Mouse (Mus musculus) neural tube, embryonic 13.5 days (tissue): ENCODE results near the gene Ptpn3. TPM values are rescaled to one million over a fixed set of nuclear protein-coding genes. Genes with fewer than 3 reads are reported as not detected.
A peak's percentile ranks its signal among the peaks of the same experiment; 100 is the strongest.

ENCODE experiments used
- ATAC-seq: fragments of 200-750 bp; cut with Nextera tagmentation; 2 replicates; pipeline ENCODE4 v1.8.0; 2017; ENCODE audit warnings: low read depth, mild to moderate bottlenecking, moderate TSS enrichment, moderate library complexity
- H3K27ac ChIP-seq: fragments of 300-500 bp; sonication (generic); replicated peaks from 2 replicates; pipeline ENCODE4 v1.5.1; 2015; ENCODE audit warnings: moderate library complexity, mild to moderate bottlenecking, inconsistent platforms
- H3K27me3 ChIP-seq: fragments of 300-500 bp; sonication (generic); 2 replicates; pipeline ENCODE4 v1.6.1; 2015; ENCODE audit warnings: mild to moderate bottlenecking, inconsistent platforms
- H3K36me3 ChIP-seq: fragments of 300-500 bp; sonication (generic); 2 replicates; pipeline ENCODE4 v1.6.1; 2015; ENCODE audit warnings: mild to moderate bottlenecking, inconsistent platforms
- H3K4me1 ChIP-seq: fragments of 300-500 bp; sonication (generic); replicated peaks from 2 replicates; pipeline ENCODE4 v1.6.1; 2015; ENCODE audit warnings: inconsistent platforms
- H3K4me2 ChIP-seq: fragments of 300-500 bp; sonication (generic); 2 replicates; pipeline ENCODE4 v1.6.1; 2015; ENCODE audit warnings: inconsistent platforms, mild to moderate bottlenecking, moderate library complexity
- H3K4me3 ChIP-seq: fragments of 300-500 bp; sonication (generic); 2 replicates; pipeline ENCODE4 v1.5.1; 2015; ENCODE audit warnings: mild to moderate bottlenecking, inconsistent platforms
- H3K9ac ChIP-seq: fragments of 300-500 bp; sonication (generic); 2 replicates; pipeline ENCODE4 v1.6.1; 2015; ENCODE audit warnings: moderate library complexity, mild to moderate bottlenecking, inconsistent platforms
- H3K9me3 ChIP-seq: fragments of 300-500 bp; sonication (generic); 2 replicates; pipeline ENCODE4 v1.6.1; 2016; ENCODE audit warnings: inconsistent platforms
- WGBS: fragments of 180-500 bp; shearing (Covaris S2); methylation state at CpG from one replicate; pipeline ENCODE4 v1.1.7; 2015; 5-methylcytosine and 5-hydroxymethylcytosine counted together
- polyA plus RNA-seq: library from polyadenylated mRNA; unstranded; fragments of >200 nt; fragmentation: Nextera tagmentation; extraction: Ambion mirVana; gene quantifications from 2 replicates; pipeline ENCODE4 v1.2.1, GENCODE M21; 2015

Gene Ptpn3
- polyA plus RNA-seq, 1 experiment from 2014 or later, result 6.9 TPM

GRCm38 (mm10) chr4:57172861-57173260, 128.8 kb downstream of the Ptpn3 start:
- H3K27me3 ChIP-seq, result no peaks in the 10 kb centered on the region
- H3K9me3 ChIP-seq, result no peaks in the 10 kb centered on the region
- no peak overlapping the region for H3K9ac ChIP-seq
- no peak overlapping the region for H3K4me3 ChIP-seq
- 0 out of 2 replicates have a peak, but pooled peaks cover 6% of the 10 kb centered on the region for H3K4me1 ChIP-seq
- no peaks in the 10 kb centered on the region for H3K36me3 ChIP-seq
- no peak overlapping the region for H3K4me2 ChIP-seq
- no peak for ATAC-seq
- 62% methylated on average over 8 of the region's 8 CpGs for WGBS
- H3K27ac ChIP-seq, result no peak overlapping the region

- H3K4me3 ChIP-seq, result no peak overlapping the region
- no peak overlapping the region for H3K4me2 ChIP-seq
- 0 out of 2 replicates have a peak, but pooled peaks cover 10% of the 10 kb centered on the region for H3K4me1 ChIP-seq
- no peaks in the 10 kb centered on the region for H3K9me3 ChIP-seq
- no peaks in the 10 kb centered on the region for H3K27me3 ChIP-seq
- no peak overlapping the region for H3K9ac ChIP-seq
- no peaks in the 10 kb centered on the region for H3K36me3 ChIP-seq
- no peak for ATAC-seq
- 65% methylated on average over 5 of the region's 5 CpGs for WGBS
- no peak overlapping the region for H3K27ac ChIP-seq
Observed at GRCm38 (mm10) chr4:57171817-57172216, 129.8 kb downstream of the Ptpn3 start.

- Histone ChIP-seq H3K36me3 (no peaks in the 10 kb centered on the region), H3K4me3 (no peak overlapping the region), H3K27me3 (no peaks in the 10 kb centered on the region), H3K9ac (no peak overlapping the region), H3K4me2 (no peak overlapping the region), H3K27ac (no peak overlapping the region), H3K9me3 (no peaks in the 10 kb centered on the region), H3K4me1 (0 out of 2 replicates have a peak, but pooled peaks cover 11% of the 10 kb centered on the region)
- ATAC-seq, result no peak
- WGBS, result 76% methylated on average over 3 of the region's 3 CpGs
Observed at GRCm38 (mm10) chr4:57168680-57169079, 133.0 kb downstream of the Ptpn3 start.

GRCm38 (mm10) chr4:57168277-57168676, 133.4 kb downstream of the Ptpn3 start:
- no peaks in the 10 kb centered on the region for H3K9me3 ChIP-seq
- H3K4me2 ChIP-seq, result no peak overlapping the region
- no peak for ATAC-seq
- H3K36me3 ChIP-seq, result no peaks in the 10 kb centered on the region
- H3K4me3 ChIP-seq, result no peak overlapping the region
- H3K27ac ChIP-seq, result no peak overlapping the region
- no peak overlapping the region for H3K9ac ChIP-seq
- no peaks in the 10 kb centered on the region for H3K27me3 ChIP-seq
- H3K4me1 ChIP-seq, result peaks cover 14% of the 10 kb centered on the region; the same call in 1 of the 2 replicates
- WGBS, result 88% methylated on average over 1 of the region's 1 CpGs

GRCm38 (mm10) chr4:57166922-57167870, 134.4 kb downstream of the Ptpn3 start:
- H3K9me3 ChIP-seq, result no peaks in the 10 kb centered on the region
- ATAC-seq, result no peak
- no peak overlapping the region for H3K27ac ChIP-seq
- 55% methylated on average over 12 of the region's 12 CpGs for WGBS
- H3K9ac ChIP-seq, result no peak overlapping the region
- no peak overlapping the region for H3K4me2 ChIP-seq
- H3K36me3 ChIP-seq, result no peaks in the 10 kb centered on the region
- no peak overlapping the region for H3K4me3 ChIP-seq
- peaks cover 21% of the 10 kb centered on the region; the same call in 1 of the 2 replicates for H3K4me1 ChIP-seq
- H3K27me3 ChIP-seq, result no peaks in the 10 kb centered on the region

GRCm38 (mm10) chr4:57165654-57166053, 136.0 kb downstream of the Ptpn3 start:
- ATAC-seq, result no peak

GRCm38 (mm10) chr4:57164578-57165210, 136.9 kb downstream of the Ptpn3 start:
- no peak overlapping the region for H3K9ac ChIP-seq
- ATAC-seq, result no peak
- H3K36me3 ChIP-seq, result no peaks in the 10 kb centered on the region
- peaks cover 15% of the 10 kb centered on the region; the same call in 1 of the 2 replicates for H3K4me1 ChIP-seq
- H3K4me2 ChIP-seq, result no peak overlapping the region
- H3K27ac ChIP-seq, result no peak overlapping the region
- no peaks in the 10 kb centered on the region for H3K27me3 ChIP-seq
- no peaks in the 10 kb centered on the region for H3K9me3 ChIP-seq
- 89% methylated on average over 9 of the region's 9 CpGs for WGBS
- H3K4me3 ChIP-seq, result no peak overlapping the region

More at GRCm38 (mm10) chr4:57165654-57166053, 136.0 kb downstream of the Ptpn3 start:
- H3K9ac ChIP-seq, result no peak overlapping the region
- H3K36me3 ChIP-seq, result no peaks in the 10 kb centered on the region
- no peak overlapping the region for H3K4me3 ChIP-seq
- no peak overlapping the region for H3K4me2 ChIP-seq
- 55% methylated on average over 3 of the region's 3 CpGs for WGBS
- H3K27ac ChIP-seq, result no peak overlapping the region
- no peaks in the 10 kb centered on the region for H3K27me3 ChIP-seq
- no peaks in the 10 kb centered on the region for H3K9me3 ChIP-seq
- H3K4me1 ChIP-seq, result peaks cover 15% of the 10 kb centered on the region; the same call in 1 of the 2 replicates

GRCm38 (mm10) chr4:57162789-57163722, 138.6 kb downstream of the Ptpn3 start:
- 17% methylated on average over 10 of the region's 10 CpGs for WGBS
- Histone ChIP-seq H3K9me3 (no peaks in the 10 kb centered on the region), H3K4me3 (no peak overlapping the region), H3K4me1 (peaks cover 15% of the 10 kb centered on the region; the same call in 1 of the 2 replicates), H3K36me3 (no peaks in the 10 kb centered on the region), H3K9ac (no peak overlapping the region), H3K27ac (no peak overlapping the region), H3K27me3 (no peaks in the 10 kb centered on the region), H3K4me2 (no peak overlapping the region)
- ATAC-seq, result peak; percentile 60; the same call in 1 of the 2 replicates

GRCm38 (mm10) chr4:57160571-57160970, 141.1 kb downstream of the Ptpn3 start:
- H3K36me3 ChIP-seq, result no peaks in the 10 kb centered on the region
- H3K4me1 ChIP-seq, result peaks cover 10% of the 10 kb centered on the region; the same call in 1 of the 2 replicates
- no peak for ATAC-seq
- no peak overlapping the region for H3K4me3 ChIP-seq
- no peak overlapping the region for H3K4me2 ChIP-seq
- no peak overlapping the region for H3K27ac ChIP-seq
- WGBS, result 74% methylated on average over 7 of the region's 7 CpGs
- H3K9ac ChIP-seq, result no peak overlapping the region
- H3K27me3 ChIP-seq, result no peaks in the 10 kb centered on the region
- H3K9me3 ChIP-seq, result no peaks in the 10 kb centered on the region

GRCm38 (mm10) chr4:57156549-57157169, 145.0 kb downstream of the Ptpn3 start:
- H3K36me3 ChIP-seq, result no peaks in the 10 kb centered on the region
- H3K27me3 ChIP-seq, result no peaks in the 10 kb centered on the region
- peaks cover 16% of the 10 kb centered on the region for H3K4me1 ChIP-seq
- no peak overlapping the region for H3K4me3 ChIP-seq
- no peaks in the 10 kb centered on the region for H3K9me3 ChIP-seq
- H3K27ac ChIP-seq, result no peak overlapping the region
- ATAC-seq, result no peak
- 82% methylated on average over 8 of the region's 8 CpGs for WGBS
- no peak overlapping the region for H3K4me2 ChIP-seq
- H3K9ac ChIP-seq, result no peak overlapping the region

- Histone ChIP-seq H3K27me3 (no peaks in the 10 kb centered on the region), H3K27ac (no peak overlapping the region), H3K36me3 (no peaks in the 10 kb centered on the region), H3K4me3 (no peak overlapping the region), H3K9me3 (no peaks in the 10 kb centered on the region), H3K4me1 (peaks cover 16% of the 10 kb centered on the region), H3K4me2 (peak overlapping the region; percentile 22), H3K9ac (0 out of 2 replicates have a peak overlapping the region, but pooled peaks have one; percentile 27)
- 40% methylated on average over 8 of the region's 8 CpGs for WGBS
- ATAC-seq, result peak; percentile 8; the same call in 1 of the 2 replicates
Observed at GRCm38 (mm10) chr4:57153838-57154237, 147.8 kb downstream of the Ptpn3 start.
